Mouse (Mus musculus) lung, postnatal 0 days (tissue): ENCODE measurements around the gene Elp5.

Experiments used
- CTCF ChIP-seq: IDR thresholded peaks from 2 replicates; pipeline ENCODE4 v1.5.1; 2016; ENCODE audit warnings: antibody characterized with exemption, mild to moderate bottlenecking
- EP300 ChIP-seq: IDR thresholded peaks from 2 replicates; pipeline ENCODE4 v1.6.1; 2016; ENCODE audit warnings: antibody characterized with exemption, mild to moderate bottlenecking, control low read depth

DNA sequence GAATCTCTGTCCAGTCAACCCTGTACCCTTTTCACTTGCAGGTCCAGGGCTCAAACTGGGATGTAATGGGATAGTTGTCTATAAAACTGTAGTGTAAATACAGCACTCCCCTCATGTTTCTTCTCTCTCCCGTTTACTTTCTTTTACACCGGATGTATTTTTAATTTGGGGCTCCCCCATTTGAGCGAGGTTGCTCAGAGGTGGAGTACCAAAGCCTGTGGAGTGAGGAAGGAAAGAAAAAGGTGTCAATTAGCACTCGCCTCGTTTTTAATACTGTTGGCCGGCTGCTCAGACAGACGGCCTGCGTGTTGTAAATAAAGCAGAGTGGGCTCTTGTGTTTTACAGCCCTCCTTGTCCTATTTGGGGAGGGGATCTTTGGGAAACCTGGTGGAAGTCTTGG is 17.3 kb upstream of the Elp5 start:
- TF ChIP-seq CTCF: no peak
- TF ChIP-seq EP300: no peak
